Mouse (Mus musculus) bone marrow, adult 2 months (tissue): ENCODE data around the gene Atp2c1.

Experiments
- CTCF ChIP-seq: fragments of 200-500 bp; IDR thresholded peaks from 2 replicates; pipeline ENCODE4 v1.5.1; 2011; ENCODE audit warnings: low read length, control low read depth; ENCODE audit not compliant: control insufficient read depth, insufficient read depth
- POLR2A ChIP-seq: fragments of 200-500 bp; IDR thresholded peaks from 2 replicates; pipeline ENCODE4 v1.6.1; 2011; ENCODE audit warnings: low read depth, mild to moderate bottlenecking, control low read depth, low read length, borderline replicate concordance; ENCODE audit not compliant: control insufficient read depth

GRCm38 (mm10) chr9:105394720-105395119, 132.4 kb downstream of the Atp2c1 start:
- TF ChIP-seq CTCF (no peak), POLR2A (no peak)
